Mouse (Mus musculus): Measurements from ENCODE around the gene Syncrip.
A peak's percentile ranks its signal among the peaks of the same experiment; 100 is the strongest.

Gene Syncrip

DNA sequence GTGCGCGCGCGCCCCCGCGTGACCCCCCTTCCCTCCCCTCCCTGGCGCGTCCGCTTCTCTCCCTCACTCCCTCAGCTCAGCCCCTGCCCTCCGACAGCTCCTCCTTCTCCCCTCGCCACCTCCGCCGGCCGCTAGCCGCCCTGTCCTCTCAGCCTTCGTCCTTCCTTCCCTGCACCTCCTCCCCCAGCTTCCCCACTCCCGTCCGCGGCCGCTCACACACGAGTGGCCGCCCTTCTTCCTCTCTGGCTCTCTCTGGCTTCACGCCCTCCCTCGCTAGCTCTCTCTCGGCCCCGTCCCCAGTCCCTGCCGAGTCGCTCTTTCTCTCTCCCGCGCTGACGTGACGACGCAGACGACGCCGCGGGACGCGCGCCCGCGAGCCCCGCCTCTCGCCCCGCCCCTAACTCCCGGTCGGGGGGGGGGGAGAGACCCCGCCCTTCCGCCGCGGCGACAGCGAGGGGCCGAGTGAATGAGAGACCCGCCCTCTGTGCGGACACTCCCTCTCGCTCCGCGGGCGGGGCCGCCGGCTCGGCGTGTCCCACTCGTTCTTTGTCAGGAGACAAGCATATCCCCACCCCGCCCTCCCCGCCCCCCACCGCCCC lies at the start of gene Syncrip:
Syncrip (minus strand) TSS at position 345 of the 599 bp plus-strand sequence.
- DNase-seq (ENCODE audit: low spot score): peak; percentile 93

DNA sequence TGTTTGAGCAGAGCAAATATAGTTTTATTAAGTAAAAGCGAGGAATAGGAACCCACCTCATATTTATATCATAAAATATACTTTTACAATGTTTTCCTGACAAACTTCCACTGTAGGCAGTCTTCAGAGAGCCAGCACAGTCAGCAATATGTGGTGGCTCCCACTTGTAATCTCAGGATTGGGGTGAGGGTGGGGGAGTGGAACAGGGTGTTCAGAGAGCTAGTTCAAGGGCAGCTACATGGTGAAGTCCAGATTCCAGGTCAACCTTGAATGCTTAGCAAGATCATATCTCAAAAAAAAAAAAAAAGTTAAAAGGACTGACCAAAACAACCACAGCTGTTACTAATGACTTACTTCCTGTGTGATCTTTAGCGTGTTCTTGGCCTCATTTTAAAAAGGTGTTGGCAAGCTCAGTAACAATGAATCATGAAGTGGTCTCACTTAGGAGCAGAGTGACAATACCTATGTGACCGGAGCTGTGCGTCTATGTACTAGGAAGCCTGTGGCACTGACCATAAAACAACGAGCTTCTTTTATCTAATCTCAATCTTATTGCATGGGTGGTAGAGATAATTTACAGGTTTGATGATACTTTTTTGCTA lies 47.7 kb upstream of the Syncrip start:
- no peak for DNase-seq (ENCODE audit: low spot score)

DNA sequence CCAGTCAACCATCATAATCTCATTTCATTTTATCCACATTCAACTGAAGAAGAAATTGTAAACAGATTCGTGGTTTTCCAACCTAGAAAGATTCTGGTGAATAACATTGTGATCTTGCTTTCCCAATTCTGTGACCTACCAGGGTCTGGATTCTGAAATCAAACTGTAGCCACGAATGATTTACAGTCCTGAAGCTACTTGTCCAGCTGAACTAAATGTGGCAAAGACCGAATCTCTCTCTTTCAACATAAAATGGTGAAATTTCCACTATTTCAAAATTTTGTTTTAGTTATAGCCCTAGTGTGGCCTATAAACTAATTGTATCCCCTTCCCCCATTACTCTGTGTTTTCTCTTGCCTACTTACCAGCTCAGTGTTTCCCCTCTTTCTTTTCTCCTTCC lies 47.2 kb upstream of the Syncrip start:
- DNase-seq (ENCODE audit: low spot score): no peak

DNA sequence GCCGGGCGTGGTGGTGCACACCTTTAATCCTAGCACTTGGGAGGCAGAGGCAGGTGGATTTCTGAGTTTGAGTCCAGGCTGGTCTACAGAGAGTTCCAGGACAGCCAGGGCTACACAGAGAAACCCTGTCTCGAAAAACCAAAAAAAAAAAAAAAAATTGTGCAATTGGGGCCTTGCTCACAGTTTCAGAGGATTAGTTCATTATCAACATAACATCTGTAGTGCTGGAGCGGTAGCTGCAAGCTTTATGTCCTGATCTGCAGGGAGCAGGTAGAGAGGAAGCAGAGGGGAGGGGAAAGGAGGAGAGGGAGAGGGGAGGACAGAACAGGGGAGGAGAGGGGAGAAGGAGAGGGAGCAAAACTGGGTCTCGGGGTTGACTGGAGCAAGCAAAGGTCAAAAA lies 46.4 kb upstream of the Syncrip start:
- no peak for DNase-seq (ENCODE audit: low spot score)

DNA sequence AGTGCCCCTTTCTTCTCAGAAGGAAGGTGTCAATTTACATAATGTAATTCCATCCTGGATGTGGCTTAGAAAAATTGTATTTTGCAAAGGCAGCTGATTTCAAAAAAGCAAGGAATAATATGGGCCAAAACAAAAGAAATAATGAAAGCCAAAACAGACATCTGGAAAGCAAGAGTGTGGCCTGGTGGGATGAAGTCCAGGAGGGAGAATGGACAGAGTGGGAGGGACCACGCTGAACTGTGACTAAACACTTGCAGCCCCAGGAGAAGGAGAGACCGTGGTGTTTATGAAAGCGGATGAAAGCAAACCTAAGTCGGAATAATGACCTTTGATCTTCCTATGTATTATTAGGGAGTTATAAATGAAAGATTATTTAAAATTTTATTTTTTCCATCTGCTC lies 45.6 kb upstream of the Syncrip start:
- DNase-seq (ENCODE audit: low spot score): no peak

DNA sequence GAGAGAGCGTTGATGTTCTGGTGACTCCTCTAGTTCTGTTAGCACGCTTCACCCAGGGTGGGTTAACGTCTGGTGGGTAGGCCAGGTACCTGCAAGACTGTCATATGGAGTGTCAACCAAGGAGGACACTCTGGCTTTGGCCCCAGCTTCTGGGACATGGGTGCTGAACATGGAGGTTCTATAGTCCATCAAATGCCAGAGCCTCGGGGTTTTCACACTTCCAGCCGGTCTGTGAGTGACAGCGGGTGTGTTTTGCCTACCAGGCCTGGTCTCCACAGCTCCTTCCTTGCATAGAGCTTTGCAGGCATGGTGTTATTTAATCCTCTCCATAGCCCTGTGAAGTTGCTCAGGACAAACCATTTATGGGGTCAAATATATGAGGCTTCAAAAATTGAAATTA lies 43.0 kb upstream of the Syncrip start:
- DNase-seq (ENCODE audit: low spot score): no peak

DNA sequence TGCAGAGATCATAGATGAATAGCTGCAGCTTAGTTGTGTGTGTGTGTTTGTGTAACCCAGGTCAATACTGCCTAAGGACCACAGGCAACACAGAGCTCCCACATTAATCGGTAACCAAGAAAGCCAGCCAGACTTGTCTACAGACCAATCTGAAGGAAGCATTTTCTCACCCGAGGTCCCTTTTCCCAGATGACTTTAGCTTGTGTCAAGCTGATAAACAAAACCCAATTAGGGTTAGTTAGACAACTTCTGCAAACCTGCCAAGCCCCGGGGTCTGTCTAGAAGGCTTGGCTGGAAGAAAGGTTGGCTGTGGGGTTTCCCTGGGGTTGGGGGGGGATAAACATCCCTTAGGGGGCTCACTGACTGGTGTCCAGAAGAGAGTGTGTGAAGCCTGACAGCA lies 42.4 kb upstream of the Syncrip start:
- no peak for DNase-seq (ENCODE audit: low spot score)

DNA sequence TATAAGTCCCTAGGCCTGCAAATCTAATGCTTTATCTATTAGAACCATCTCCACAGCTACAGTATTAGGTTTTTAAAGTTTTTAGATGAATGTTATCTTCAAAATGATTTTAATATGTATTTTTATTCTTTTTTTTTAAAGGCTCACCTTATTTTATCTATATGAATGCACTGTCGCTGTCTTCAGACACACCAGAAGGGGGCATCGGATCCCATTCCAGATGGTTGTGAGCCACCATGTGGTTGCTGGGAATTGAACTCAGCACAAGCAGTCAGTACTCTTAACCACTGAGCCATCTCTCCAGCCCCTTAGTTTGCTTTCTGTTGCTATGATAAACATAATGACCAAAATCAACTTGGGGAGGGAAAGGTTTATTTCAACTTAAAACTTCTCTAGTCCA lies 42.0 kb upstream of the Syncrip start:
- no peak for DNase-seq (ENCODE audit: low spot score)

DNA sequence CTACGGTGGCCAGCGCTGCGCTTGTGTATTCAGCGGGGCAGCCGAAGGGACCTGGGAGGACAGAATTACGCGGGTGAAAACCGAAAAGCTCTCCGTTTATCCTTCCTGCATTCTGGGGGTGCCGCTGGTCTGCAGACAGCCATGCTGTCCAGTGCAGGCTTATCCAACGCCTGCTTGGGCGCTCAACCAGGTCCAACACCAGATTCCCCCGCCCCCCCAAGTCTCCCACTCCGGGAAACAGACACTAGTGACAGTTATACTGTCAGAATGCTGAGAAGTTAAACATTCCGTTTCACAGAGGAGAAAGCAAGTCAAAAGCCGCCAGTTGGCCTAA lies 40.9 kb upstream of the Syncrip start:
- DNase-seq (ENCODE audit: low spot score): no peak

DNA sequence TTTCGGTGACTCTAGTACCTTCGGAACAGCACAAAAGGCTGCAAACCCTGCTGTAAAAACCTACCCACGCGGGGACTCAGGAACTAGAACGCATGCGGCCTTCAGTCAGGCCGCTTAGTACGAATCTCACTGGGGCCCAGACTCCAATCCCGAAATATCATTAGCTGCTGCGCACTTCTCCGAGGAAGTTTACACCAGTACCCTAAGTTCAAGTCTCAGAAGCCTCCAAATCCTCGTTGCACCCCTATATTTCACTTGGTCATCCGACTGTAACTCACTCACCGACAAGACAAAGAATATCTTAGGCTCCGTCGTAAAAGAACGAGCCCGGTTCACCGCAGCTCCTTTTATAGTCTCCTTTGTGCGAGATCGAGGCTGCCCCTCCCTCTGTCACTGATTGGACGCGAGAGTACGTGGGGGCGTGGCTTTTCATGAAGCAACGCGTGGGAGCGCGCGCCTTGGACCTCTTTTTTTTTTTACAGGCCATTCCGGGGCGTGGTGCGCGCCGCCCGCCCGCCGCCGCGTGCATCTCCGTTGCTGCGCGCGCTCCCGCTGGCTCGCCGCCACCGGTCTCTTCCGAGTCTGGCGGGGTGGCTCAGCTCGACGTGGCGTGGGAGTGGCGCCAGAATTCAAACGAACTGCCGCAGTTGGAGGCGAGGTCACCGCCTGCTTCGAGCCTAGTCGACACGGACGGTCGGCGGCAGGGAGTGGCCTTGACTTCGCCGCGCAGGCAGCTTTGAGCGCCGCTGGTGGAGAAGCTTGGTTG lies 40.4 kb upstream of the Syncrip start:
- peak; percentile 97 for DNase-seq (ENCODE audit: low spot score)

DNA sequence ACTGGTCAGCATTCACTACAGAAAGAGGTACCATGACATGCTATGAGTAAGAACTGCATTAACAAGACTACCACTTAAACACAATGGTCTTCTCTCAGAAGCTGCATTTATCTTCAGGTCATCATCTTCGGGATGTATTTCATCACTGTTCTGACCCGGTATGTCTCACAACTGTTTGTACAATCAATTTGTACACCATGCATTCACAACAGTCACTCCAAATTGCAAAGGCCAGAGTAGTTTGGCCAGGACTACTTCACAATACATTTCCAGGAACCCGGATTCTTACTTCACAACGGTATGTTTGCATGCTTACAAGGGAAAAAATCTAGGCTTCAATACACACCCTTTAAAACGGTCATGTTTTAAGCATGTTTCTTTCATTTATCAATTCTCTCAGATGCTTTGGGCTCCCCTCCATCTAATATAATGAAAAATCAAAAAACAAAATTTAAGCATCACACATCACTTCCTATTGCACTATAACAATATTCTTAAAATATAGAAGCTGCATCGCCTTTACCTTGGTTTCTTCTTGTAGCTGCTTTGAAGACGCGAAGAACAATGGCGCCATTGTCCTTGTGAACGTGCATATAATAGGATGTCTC lies 39.7 kb upstream of the Syncrip start:
- no peak for DNase-seq (ENCODE audit: low spot score)

DNA sequence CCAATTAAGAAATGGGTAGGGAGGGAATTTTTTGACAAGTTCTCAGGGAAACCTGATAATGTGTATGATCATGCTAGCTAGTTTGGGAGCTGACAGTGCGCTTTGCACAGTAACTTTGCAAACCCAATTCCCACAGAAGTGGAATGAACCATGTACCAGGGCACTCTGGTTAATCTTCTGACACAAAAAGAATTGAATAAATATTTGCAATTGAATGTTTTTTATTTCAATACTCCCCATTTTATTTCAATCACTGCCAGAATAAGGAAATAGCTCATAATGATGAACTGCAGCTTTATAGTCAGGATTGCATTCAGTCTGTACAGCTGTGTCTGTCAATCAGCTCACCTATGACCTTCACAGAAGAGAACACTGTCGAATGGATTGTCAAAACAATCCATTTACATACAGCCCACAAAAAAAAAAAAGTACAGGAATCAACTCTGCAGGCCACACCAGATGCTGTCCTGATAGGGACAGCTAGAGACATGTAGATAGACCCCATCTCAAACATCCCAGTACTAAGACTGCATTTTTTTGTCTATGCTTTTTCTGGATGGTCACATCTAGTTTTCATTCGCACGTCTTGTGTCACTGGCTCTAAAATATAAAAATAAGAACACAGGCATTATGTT lies 38.6 kb upstream of the Syncrip start:
- no peak for DNase-seq (ENCODE audit: low spot score)

DNA sequence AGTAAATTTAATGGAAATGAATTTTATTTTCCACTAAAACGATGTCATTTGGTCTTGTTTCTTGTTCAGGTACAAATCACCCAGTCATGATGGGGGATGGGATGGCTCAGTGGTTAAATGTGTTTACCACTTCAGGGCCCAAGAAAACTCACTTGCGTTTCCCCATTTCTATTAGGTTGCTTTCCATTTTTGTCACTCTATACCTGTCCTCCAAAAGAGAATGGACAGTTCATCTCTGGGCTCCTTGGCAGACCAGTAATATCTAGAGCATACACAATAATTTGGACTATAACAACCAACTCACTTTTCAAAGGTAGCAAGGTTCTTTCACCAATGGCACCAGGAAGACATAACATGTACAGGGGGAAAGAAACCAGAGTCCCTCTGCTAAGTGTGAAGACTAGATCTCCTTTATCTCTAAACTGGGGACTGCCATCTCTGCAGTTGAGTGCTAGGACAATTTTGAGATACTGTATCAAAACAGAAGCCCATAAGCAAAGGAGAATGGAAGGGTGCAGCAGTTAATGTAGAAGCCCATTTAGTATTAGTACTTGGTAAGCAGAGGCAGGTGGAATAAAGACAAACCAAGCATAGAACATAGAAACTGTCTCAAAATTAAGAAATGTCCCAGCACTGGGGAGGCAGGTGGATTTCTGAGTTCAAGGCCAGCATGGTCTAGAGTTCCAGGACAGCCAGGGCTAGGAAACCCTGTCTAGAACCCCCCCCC lies 37.9 kb upstream of the Syncrip start:
- DNase-seq (ENCODE audit: low spot score): no peak

DNA sequence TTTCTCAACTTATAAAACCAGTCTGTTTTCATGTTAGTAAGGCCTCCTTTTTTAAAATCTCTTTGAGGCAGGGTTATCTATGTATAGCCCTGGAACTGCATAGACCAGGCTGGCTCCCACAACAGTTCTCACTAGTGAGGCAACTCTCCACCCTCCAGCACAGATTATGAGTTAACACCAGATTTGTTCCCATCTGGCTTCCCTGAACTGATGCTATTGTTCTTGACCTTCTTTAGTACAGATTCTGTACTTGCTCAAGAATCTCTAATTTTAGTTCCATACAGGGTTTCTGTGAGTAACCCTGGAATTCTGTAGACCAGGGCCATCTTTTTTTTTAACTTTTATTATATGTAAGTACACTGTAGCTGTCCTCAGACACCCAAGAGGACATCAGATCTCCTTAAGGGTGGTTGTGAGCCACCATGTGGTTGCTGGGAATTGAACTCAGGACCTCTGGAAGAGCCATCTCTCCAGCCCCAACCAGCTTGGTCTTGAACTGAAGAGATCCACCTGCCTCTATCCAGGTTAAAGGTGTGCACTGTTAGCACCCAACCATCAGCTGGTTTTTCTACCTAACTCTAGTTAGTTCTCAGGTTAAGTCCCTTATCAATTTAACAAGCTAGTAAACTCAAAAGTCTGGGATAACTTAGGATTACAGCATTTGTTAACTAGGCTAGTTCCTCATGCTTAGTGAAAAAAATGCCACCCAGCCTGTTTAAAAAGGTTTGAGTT lies 37.2 kb upstream of the Syncrip start:
- no peak for DNase-seq (ENCODE audit: low spot score)

DNA sequence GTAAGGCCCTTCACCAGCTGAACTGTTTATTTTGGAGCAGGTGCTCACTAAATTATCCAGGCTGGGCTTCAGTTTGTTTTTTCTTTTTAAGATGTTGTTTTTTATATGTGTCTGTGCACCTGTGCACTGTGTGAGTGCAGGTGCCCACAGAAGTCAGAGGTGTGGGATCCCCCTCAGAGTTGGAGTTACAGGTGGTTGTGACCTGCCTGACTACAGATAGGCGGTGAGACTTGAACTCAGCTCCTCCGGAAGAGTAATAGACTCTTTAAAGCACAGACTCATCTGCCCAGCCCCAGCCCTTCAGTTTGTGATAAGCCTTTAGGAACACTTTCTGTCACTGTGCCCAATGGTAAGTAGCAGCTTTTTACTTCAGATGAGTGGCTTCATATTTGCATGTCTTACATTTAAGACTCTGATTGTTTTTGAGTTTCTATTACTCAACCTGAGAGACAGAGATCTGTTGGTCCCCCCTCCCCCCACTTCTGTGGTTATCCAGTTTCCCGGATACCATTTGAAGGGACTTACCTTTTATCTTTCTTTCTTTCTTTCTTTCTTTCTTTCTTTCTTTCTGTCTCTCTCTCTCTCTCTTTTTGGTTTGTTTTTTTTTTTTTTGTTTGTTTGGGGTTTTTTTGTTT lies 34.1 kb upstream of the Syncrip start:
- DNase-seq (ENCODE audit: low spot score): no peak

DNA sequence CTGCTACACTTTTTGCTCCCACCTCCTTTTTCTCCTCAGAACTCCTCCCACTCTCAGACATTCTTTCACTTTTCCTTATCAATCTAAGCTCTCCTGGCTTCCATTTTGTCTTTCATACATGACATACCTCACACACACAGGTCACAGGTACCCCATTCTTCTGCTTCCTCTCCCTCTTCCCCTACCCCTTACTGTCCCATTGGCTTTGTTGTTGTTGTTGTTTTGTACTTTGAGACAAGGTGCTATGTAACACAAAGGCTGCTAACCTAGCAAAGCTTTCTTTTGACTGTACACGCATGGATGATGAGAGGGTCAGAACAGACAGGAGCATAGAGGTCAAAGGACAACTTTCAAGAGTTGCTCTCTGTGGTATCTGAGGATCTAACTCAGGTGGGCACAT lies 33.2 kb upstream of the Syncrip start:
- DNase-seq (ENCODE audit: low spot score): no peak

DNA sequence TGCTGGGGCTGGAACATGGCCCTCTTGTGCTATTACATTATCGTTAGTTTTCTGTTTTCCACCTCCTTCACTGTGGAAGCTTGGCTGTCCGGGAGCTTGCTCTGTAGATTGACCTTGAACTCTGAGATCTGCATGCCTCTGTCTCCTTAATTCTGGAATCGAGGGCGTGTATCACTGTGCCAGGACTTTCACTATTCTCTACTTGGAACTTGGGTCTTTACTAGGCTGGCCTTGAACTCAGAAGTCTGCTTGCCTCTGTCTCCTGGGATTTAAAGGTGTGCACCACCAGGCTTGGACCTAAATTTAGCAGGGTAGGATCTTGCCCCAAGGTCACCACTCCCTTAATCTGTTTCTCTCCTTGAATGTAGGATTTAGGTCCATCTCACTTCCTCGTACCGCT lies 19.5 kb upstream of the Syncrip start:
- no peak for DNase-seq (ENCODE audit: low spot score)

DNA sequence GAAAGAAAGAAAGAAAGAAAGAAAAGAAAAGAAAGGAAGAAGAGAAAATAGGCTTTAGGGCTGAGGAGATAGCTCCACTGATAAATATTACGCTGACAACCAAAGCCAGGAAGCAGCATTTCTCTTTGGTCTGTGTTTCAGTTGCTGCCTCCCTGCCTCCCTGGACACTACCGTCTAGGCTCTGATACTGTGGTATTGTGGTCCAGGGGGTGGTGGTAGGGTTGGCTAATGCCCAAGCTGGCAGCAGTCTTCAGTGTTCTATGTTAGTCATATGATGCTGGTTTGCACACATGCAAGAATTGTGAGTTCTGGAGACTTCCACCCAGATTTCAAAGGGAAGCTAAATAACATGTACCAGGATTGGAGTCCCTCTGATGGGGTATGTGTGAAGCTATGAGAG lies 17.7 kb upstream of the Syncrip start:
- DNase-seq (ENCODE audit: low spot score): no peak

DNA sequence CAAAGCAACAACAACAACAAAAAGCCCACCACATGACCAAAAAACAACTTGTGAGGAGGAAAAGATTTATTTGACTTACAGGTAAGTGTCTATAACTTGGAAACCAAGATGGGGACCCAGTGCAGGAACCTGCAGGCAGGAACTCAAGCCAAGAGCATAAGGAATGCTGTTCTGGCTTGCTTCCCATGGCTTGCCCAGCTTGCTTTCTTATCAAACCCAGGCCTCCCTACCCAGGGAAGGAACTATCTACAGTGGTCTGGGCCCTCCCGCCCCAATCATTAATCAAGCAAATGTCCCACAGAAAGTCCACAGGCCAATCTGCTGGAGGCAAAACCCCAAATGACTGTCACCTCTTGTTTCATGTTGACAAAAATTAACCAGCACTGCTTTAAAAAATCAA lies 10.1 kb upstream of the Syncrip start:
- DNase-seq (ENCODE audit: low spot score): no peak

DNA sequence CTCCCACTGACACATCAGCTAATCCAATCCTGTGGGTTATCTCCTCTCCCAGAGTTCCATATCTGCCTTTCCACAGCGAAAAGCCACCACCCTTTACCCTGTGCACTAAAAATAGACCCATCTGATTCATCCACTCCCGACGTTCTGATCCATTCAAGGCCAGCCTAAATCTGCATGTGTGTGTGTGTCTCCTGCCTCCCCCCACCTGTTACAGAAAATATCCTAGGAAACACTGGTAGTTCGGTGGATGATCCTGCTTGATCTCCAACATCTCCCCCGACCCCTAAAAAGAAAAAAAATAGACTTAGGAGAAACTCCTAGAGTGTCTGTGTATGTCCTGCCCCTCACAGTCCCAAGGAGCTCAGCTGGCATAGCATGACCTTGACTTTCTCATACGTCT lies 2.2 kb upstream of the Syncrip start:
- DNase-seq (ENCODE audit: low spot score): no peak

DNA sequence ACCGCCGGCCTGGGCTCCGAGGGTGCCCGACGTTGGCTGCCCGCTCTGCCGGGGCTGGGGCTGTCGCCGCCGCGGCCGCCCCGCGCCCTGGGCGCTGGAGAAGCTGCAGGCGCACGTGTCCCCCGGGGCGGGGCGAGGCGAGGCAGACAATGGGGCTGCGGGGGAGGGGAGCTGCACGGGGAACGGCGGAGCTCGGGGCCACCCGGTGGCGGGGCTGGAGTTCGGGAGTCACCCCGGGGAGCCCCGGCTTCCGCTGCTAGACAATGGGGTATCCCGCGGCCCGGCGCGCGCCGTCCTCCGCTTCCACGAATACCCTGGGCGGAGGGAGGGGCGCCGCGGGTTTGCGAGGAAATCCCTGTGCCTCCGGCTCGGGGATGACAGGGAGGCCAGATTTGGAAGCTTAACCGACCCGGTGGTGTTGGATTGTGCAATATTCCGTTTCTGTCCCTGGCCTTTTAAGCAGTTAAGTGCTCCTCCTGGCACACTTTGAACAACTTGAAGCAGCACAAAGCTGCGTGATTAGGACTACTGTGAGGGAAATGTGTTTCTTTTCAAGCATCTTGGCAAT lies 539 bp upstream of the Syncrip start:
- peak; percentile 80 for DNase-seq (ENCODE audit: low spot score)

All from lung, postnatal 25 days (tissue).